Mouse (Mus musculus) retina, embryonic 14.5 days (tissue): ENCODE measurements around the gene Rsg1.

Experiments
- DNase-seq: peaks from one replicate; pipeline ENCODE4 v3.0.0-alpha.2; 2015; ENCODE audit warnings: low spot score

The Rsg1 gene

GRCm38 (mm10) chr4:141212892-141213291 is 864 bp upstream of the Rsg1 start:
- DNase-seq: no peak

- peak; percentile 13 for DNase-seq
These were observed 414 bp upstream of the Rsg1 start for GRCm38 (mm10) chr4:141213342-141213741.

- peak; percentile 68 for DNase-seq
These were observed 638 bp downstream of the Rsg1 start for GRCm38 (mm10) chr4:141214337-141214851.

GRCm38 (mm10) chr4:141219583-141220213 is 5.9 kb downstream of the Rsg1 start:
- DNase-seq: no peak

GRCm38 (mm10) chr4:141221848-141222247 is 8.1 kb downstream of the Rsg1 start:
- DNase-seq: no peak

GRCm38 (mm10) chr4:141222752-141223151 is 9.0 kb downstream of the Rsg1 start:
- DNase-seq: no peak

- DNase-seq: no peak
These were observed 14.9 kb downstream of the Rsg1 start for GRCm38 (mm10) chr4:141228687-141229086.

- no peak for DNase-seq
These were observed 19.4 kb downstream of the Rsg1 start for GRCm38 (mm10) chr4:141233196-141233595.

GRCm38 (mm10) chr4:141235537-141236111 is 21.9 kb downstream of the Rsg1 start:
- DNase-seq: no peak

- DNase-seq: no peak
These were observed 23.1 kb downstream of the Rsg1 start for GRCm38 (mm10) chr4:141236856-141237255.

- DNase-seq: no peak
These were observed 25.0 kb downstream of the Rsg1 start for GRCm38 (mm10) chr4:141238492-141239387.

- DNase-seq: peak; percentile 88
These were observed 25.8 kb downstream of the Rsg1 start, which contains the start of gene Arhgef19 for GRCm38 (mm10) chr4:141239388-141240125. Gene Arhgef19, plus strand, starts transcription at chr4:141239499.

- DNase-seq: no peak
These were observed 26.9 kb downstream of the Rsg1 start for GRCm38 (mm10) chr4:141240617-141241016.

GRCm38 (mm10) chr4:141241861-141242260 is 28.1 kb downstream of the Rsg1 start:
- DNase-seq: no peak

- no peak for DNase-seq
These were observed 29.0 kb downstream of the Rsg1 start for GRCm38 (mm10) chr4:141242651-141243241.

- no peak for DNase-seq
These were observed 29.9 kb downstream of the Rsg1 start for GRCm38 (mm10) chr4:141243636-141244035.

- no peak for DNase-seq
These were observed 30.6 kb downstream of the Rsg1 start for GRCm38 (mm10) chr4:141244401-141244800.

- no peak for DNase-seq
These were observed 31.2 kb downstream of the Rsg1 start for GRCm38 (mm10) chr4:141244931-141245425.

- DNase-seq: no peak
These were observed 32.6 kb downstream of the Rsg1 start for GRCm38 (mm10) chr4:141246089-141246997.

GRCm38 (mm10) chr4:141246998-141247350 is 33.2 kb downstream of the Rsg1 start:
- no peak for DNase-seq
